ENCODE assay signal across 10 mouse cellular contexts in the genomic region with DNA sequence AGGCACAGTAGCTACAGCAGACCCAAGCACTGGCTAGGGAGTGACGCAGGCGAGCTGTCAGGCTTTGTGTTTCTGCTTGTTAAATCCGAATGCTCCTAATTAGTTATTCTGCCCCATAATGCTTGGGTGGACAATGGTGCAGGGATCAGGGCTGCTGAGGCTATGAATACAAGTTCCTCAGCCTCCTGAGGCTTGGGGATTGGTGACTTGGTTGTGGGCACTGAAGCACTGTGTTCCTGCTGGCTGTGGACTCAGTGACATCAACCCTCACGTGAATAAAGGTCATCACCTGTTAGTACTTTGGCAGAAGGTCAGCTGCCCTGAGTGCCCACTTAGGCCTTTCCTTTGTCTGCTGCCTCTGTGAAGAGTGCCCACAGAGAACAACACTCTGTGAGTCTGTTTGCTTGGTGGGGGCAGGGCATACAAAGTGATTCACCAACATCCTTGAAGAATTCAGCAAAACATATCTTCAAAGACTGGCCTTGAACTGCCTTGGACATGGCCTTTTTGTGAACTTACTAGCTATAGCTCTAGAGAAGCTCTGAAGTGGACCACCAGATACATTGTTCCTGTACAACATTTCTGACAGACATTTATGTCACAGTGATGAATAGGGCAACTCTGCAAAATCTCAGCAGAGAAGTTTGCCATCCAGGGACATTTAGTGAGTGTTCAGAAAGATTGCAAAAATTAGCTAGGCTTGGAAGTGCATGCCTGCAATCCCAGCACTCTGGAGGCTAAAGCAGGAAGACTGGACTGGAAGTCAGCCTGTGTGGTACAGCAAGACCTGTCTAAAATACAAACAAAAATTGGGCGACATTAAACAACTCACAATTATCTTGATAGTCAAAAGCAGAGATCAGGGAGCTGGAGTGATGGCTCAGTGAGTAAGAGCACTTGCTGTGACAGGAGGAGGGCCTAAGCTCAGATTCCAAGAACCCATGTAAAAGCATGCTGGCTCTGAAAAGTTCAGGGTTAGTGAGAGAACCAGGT.
DNase-seq lines count a peak whose midpoint lies in the region; ATAC-seq and TF ChIP-seq lines count a peak whose summit lies in the region.
"Had no signal": no experiment of that assay in that cellular context is flagged by ENCODE, and none has a peak within 500 bp of the region (broad histone marks: within the 10 kb centered on the region; RNA-seq: fewer than 3 reads in every experiment).

No protein-coding gene starts in this region.

- no peak overlapping the region for H3K4me2 ChIP-seq in hindbrain, postnatal 0 days (ENCODE audit: low read depth, low read length)
- no peak overlapping the region for H3K4me2 ChIP-seq in neural tube, embryonic 12.5 days (replicated peaks)

- peak; percentile 89 for ATAC-seq in hindbrain, postnatal 0 days
- peak; percentile 77 for ATAC-seq in neural tube, embryonic 12.5 days (ENCODE audit: low FRiP score, low read depth)

- TF ChIP-seq CTCF in hindbrain, postnatal 0 days (IDR thresholded peaks at IDR 0.05; ENCODE audit: low read depth), result no peak

- H3K27ac ChIP-seq in hindbrain, postnatal 0 days, result peak overlapping the region; percentile 20; the same call in 1 of the 2 replicates
- no peak overlapping the region for H3K27ac ChIP-seq in neural tube, embryonic 12.5 days
- H3K27ac ChIP-seq: heart, adult 2 months had no signal

- H3K27me3 ChIP-seq in hindbrain, postnatal 0 days (ENCODE audit: insufficient read depth, low read length), result no peaks in the 10 kb centered on the region
- H3K27me3 ChIP-seq in neural tube, embryonic 12.5 days (replicated peaks), result no peaks in the 10 kb centered on the region

- no peaks in the 10 kb centered on the region for H3K4me1 ChIP-seq in hindbrain, postnatal 0 days (ENCODE audit: insufficient read depth, low read length)
- peaks cover 16% of the 10 kb centered on the region; the same call in 1 of the 2 replicates for H3K4me1 ChIP-seq in neural tube, embryonic 12.5 days

- no peaks in the 10 kb centered on the region for H3K36me3 ChIP-seq in hindbrain, postnatal 0 days (ENCODE audit: insufficient read depth, low read length)
- no peaks in the 10 kb centered on the region for H3K36me3 ChIP-seq in neural tube, embryonic 12.5 days

- WGBS in hindbrain, postnatal 0 days, result 32% methylated on average over 5 of the region's 5 CpGs
- 29% methylated on average over 5 of the region's 5 CpGs for WGBS in neural tube, embryonic 12.5 days

- H3K9me3 ChIP-seq in hindbrain, postnatal 0 days (ENCODE audit: low read length), result no peaks in the 10 kb centered on the region
- no peaks in the 10 kb centered on the region for H3K9me3 ChIP-seq in neural tube, embryonic 12.5 days

- H3K4me3 ChIP-seq in hindbrain, postnatal 0 days (ENCODE audit: low read length), result no peak overlapping the region
- no peak overlapping the region for H3K4me3 ChIP-seq in neural tube, embryonic 12.5 days
- H3K4me3 ChIP-seq: heart, adult 2 months had no signal

- intact Hi-C loops in left cerebral cortex, postnatal 4 days (cut with DNase I), result no loop called here
- intact Hi-C loops in heart, postnatal 25 days (cut with DNase I), result no loop called here

- no peak overlapping the region for H3K9ac ChIP-seq in hindbrain, postnatal 0 days (replicated peaks; ENCODE audit: low read length)
- H3K9ac ChIP-seq in neural tube, embryonic 12.5 days, result no peak overlapping the region

- DNase-seq in left cerebral cortex, postnatal 4 days, result peak; percentile 8
- no peak for DNase-seq in left cerebral cortex, adult 18-20 months (ENCODE audit: low spot score in 2 of 2)
- peak; percentile 24 for DNase-seq in embryo, embryonic 9.5 days (ENCODE audit: extremely low spot score)
- DNase-seq in hindbrain, postnatal 0 days (ENCODE audit: low spot score), result peak; percentile 62
- no peak for DNase-seq in cerebellum, adult 8-10 months
- DNase-seq in heart, postnatal 25 days (ENCODE audit: low spot score), result no peak
- DNase-seq in cerebellum, adult 18-20 months, result no peak
- DNase-seq: heart, adult 2 months; layer of hippocampus, postnatal 36 days had no signal

Comparison
In these comparisons a context has a peak if more than half of its experiments do, and no peak if none do; other contexts are left out.
1. DNase-seq: peak in left cerebral cortex, postnatal 4 days (single experiment), embryo, embryonic 9.5 days (single experiment) and hindbrain, postnatal 0 days (single experiment); none in left cerebral cortex, adult 18-20 months (0 of 2), cerebellum, adult 8-10 months (single experiment), heart, postnatal 25 days (single experiment) and cerebellum, adult 18-20 months (0 of 2).